Mouse (Mus musculus): ENCODE data around the gene Susd4.
A peak's percentile ranks its signal among the peaks of the same experiment; 100 is the strongest.

Susd4 gene

GRCm38 (mm10) chr1:182763716-182764461, at the start of gene Susd4:
TSS of gene Susd4 (plus strand) at chr1:182763860.
- DNase-seq (ENCODE audit: low read depth) = peak; percentile 60

GRCm38 (mm10) chr1:182714236-182714935, 49.3 kb upstream of the Susd4 start:
- DNase-seq (ENCODE audit: low read depth) = no peak

DNA sequence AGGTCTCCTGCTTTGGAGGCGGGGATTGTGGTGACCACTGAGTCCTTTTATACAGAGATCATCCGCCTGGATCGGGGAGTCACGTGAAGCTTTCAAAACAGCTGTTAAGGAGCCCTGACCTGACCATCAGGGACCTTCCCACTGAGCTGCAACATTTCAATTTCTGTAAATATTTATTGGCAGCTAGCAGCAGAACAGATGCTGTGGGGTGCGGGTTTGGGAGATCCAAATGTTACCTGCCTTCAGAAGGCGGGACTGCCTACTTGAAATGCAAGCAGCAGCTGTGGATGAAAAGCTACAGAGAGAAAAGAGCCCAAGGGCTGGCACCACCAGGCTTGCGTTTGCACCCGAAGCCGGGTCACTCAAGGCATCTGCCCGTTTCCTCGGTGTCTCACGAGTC, 36.1 kb upstream of the Susd4 start:
- no peak for DNase-seq (ENCODE audit: low read depth)

DNA sequence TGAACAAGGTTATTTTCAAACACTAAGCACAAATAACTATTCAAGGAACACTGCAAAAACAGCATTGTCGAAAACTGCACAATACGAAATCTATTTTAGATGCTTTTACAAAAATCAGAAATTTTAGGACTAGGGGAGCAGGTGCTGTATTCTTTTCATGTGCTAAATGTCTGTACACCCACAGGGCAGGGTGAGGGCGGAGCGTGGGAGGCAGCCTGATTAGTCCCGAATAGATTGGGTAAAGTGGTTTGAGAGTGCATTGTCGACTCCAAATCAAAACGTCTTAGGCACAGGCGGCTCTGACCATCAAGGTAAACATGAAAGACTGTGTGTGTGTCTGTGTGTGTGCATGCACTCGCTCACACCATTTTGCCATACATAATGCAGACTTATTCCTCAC, 34.7 kb upstream of the Susd4 start:
- no peak for DNase-seq (ENCODE audit: low read depth)

- DNase-seq (ENCODE audit: low read depth) = no peak
These were observed 31.0 kb upstream of the Susd4 start for GRCm38 (mm10) chr1:182732695-182733094.

DNA sequence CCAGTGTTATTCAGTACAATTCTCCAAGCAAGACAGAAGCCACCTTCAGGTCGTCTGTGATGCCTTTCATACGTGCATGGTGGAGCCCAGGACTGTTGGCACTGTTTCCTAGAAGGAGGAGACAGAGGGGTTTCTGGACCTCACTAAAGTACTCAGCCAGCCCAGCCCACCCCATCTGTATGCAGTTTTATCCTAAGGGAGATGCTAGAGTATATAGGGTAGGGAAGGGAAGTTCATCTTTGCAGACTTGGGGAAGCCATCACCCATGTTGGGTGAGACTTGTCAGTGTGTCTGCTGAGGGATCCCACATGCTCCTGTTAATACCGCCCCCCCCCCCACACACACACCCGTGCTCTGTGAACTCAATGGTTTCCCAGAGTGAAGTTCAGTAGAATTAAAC, 27.8 kb upstream of the Susd4 start:
- DNase-seq (ENCODE audit: low read depth) = no peak

DNA sequence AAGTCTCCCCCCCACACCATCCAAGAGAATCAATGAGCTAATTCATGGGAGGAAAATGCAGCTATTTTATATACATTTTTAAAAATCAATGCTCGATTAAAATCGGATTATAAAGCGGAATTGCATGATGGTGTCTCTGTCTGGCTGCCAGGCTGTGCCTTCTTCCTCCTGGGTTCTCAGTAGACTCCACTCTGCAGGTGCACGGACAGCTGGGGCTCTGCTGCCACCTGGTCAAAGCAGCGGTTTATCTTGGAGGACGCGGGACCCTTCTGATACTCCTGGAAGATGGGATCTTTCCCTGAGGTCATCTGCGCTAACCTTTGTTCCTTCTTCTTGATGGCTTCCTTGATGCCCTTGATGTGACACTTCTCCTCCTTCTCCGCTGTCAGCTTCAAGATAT, 16.6 kb upstream of the Susd4 start:
- no peak for DNase-seq (ENCODE audit: low read depth)

DNA sequence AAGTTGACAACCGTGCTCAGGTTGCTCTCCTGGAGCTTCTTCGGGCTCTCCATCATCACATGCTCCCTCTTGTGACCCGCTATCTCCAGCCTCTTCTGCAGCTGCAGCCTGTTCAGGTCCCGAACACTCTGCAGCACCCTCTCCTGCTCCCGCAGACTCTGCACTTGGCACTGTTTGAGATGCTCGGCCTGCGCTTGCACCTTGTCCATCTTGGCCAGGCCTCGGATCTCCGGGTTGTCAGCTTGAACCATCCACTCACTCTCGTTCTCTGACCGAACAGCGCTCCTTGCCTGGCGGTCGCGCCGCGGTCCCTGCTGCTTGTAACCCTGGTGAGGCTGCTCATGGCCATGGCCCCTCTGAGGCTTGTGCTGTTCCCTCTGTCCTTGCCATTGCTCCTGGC, 15.8 kb upstream of the Susd4 start:
- no peak for DNase-seq (ENCODE audit: low read depth)

GRCm38 (mm10) chr1:182749080-182749479, 14.6 kb upstream of the Susd4 start, which contains the start of gene Ccdc185:
TSS of gene Ccdc185 (minus strand) at chr1:182749180.
- no peak for DNase-seq (ENCODE audit: low read depth)

GRCm38 (mm10) chr1:182751301-182751700, 12.4 kb upstream of the Susd4 start:
- no peak for DNase-seq (ENCODE audit: low read depth)

DNA sequence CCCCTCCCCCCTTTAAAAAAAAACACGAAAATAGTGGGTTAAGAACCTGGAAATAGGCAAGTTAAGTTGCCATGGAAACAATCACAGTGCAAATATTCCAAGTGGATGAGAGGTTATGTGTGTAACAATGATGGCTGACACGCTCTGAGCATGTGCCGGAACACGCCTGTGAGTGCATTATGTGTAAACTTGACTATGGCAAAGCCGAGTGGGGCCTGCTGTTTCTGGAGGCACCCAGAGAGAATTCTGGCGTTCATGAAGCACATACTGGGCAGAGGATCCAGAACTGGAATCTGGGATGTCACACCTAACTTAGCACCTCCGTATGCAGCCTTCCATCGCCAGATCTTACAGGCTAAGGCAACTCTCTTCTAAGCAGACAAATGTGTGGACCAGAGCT, 10.0 kb upstream of the Susd4 start:
- DNase-seq (ENCODE audit: low read depth) = no peak

DNA sequence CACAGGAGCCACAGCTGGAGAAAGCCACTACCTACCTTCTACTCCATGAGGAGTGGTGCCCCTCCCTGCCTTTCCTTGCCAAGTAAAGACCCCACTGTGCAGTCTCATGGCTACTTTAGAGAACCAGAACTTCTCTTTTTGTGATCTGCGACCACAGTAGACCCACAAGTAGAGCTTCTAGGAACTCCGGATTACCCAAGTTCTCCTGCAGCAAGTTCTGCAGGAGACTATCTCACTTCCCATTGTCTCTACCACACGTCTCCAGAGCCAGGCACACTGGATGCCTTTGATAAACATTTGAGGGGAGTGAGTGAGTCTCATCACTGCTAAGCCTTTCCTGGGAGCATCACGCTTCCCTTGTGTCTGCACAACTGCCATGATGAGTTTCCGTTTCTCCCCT, 8.8 kb upstream of the Susd4 start:
- no peak for DNase-seq (ENCODE audit: low read depth)

GRCm38 (mm10) chr1:182758783-182759182, 4.9 kb upstream of the Susd4 start:
- no peak for DNase-seq (ENCODE audit: low read depth)

DNA sequence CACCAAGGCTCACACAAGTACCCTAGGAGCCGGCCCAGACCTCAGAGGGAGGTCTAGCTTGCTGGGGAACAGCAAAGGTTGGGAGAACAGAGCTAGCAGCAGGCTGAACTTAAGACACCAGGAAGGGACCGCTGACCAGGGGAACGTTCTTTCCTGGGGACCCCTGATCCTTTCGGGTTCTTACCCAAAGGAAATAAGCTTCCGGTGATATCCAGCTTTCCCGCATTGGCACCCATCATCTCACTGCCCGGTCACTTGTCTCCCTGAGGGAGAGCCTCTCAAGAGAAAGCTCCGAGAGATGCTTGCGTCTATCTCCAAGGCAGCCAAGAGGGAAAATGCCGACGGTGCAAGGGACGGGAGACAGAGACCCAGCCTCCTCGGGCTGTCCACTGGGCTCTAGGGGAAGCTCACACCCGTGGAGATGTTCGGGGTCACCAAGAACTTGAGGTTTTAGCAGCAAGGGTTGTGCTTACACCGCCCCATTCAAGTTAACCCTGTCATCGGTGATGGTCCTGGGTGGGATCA, 407 bp upstream of the Susd4 start:
- DNase-seq (ENCODE audit: low read depth) = no peak

- DNase-seq (ENCODE audit: low read depth) = no peak
These were observed 1.1 kb downstream of the Susd4 start for GRCm38 (mm10) chr1:182764541-182765281.

- no peak for DNase-seq (ENCODE audit: low read depth)
These were observed 11.9 kb downstream of the Susd4 start for GRCm38 (mm10) chr1:182775576-182775975.

GRCm38 (mm10) chr1:182776749-182777410, 13.2 kb downstream of the Susd4 start:
- DNase-seq (ENCODE audit: low read depth) = no peak

- DNase-seq (ENCODE audit: low read depth) = no peak
These were observed 14.6 kb downstream of the Susd4 start for GRCm38 (mm10) chr1:182778225-182778624.

GRCm38 (mm10) chr1:182779024-182779520, 15.4 kb downstream of the Susd4 start:
- no peak for DNase-seq (ENCODE audit: low read depth)

DNA sequence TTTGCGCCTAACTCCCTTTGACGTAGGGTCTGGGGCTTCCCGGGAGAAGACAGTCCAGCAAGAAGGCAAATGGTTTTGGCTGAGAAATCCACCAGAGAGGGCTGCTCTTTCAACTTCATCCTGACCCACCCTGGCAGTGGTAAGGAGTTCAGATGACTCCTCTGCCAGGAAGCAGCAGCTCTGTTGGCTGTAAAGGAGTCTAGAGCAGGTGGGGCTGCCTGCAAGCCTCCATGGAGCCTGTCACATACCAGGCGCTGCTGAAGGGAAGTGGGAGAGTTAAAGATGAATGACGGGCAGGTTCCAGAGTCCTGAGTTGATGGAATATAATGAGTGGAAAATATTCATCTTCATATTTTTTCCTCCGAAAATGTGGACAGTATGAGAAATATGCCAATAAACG, 20.1 kb downstream of the Susd4 start:
- DNase-seq (ENCODE audit: low read depth) = no peak

DNA sequence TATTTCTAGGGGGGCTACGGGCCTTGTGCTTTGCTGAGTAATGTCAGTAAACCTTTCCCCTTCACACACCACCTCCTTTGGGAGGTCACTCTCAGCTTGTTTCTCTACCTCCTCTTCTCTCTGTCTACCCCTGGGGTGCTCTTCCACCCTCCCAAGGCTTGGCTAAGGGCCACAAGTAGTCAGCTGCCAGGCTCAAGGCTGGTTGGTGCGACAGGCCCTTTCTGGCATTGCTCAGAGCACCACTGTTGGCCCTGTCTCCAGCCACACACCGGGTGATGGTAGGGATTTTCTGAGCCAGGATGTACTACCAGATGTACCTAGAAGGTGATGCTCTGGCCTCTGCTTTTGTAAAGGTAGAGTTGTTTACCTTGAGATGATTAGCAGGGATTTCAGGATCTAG, 21.1 kb downstream of the Susd4 start:
- no peak for DNase-seq (ENCODE audit: low read depth)

DNA sequence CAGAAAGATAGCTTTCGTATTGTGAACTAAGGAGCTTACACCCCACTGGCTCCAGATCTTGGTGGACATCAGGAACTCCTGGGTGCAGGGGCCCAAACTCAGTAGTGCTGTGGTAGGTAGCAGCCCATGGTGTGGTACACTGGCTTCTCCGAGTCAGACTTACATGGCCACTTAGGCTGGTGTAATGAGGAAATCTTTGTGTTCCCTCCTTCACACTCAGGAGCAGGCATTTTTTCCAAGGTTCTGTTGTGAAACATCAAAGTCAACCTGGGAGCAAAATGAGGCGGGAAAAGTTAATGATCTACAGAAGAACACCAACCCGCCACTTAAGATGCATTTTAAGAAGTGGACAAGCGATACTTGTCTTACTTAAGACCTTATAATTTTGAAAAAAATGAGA, 21.8 kb downstream of the Susd4 start:
- no peak for DNase-seq (ENCODE audit: low read depth)

All from naive thymus-derived CD4-positive, alpha-beta T cell, adult 2 months (primary cell).